Mouse (Mus musculus) G1E (cell line): ENCODE measurements at regions not wholly inside any gene's neighbourhood (a gene's known extent, or its start where the extent isn't known, plus 50 kb on each side); places are given as distances from the start of the nearest gene placed in this dataset.

Experiments
- ATAC-seq: 2 replicates; pipeline ENCODE4 v1.8.0; 2016; ENCODE audit warnings: mild to moderate bottlenecking; ENCODE audit not compliant: insufficient number of reproducible peaks, poor library complexity, low FRiP score, severe bottlenecking; ENCODE audit errors: extremely low read depth
- DNase-seq: peaks from one replicate; pipeline ENCODE4 v3.0.0; 2012; ENCODE audit warnings: low spot score
- H3K27me3 ChIP-seq: 2 replicates; pipeline ENCODE4 v1.6.1; 2012; ENCODE audit warnings: mild to moderate bottlenecking, low read length, inconsistent platforms; ENCODE audit not compliant: insufficient read depth
- H3K36me3 ChIP-seq: replicated peaks from 2 replicates; pipeline ENCODE3; 2012; ENCODE audit warnings: mild to moderate bottlenecking, inconsistent platforms
- H3K4me1 ChIP-seq: 2 replicates; pipeline ENCODE4 v1.6.1; 2012; ENCODE audit warnings: low read depth, low read length, inconsistent platforms, mixed read lengths; ENCODE audit not compliant: insufficient read depth
- H3K4me3 ChIP-seq: 2 replicates; pipeline ENCODE4 v1.5.1; 2012; ENCODE audit warnings: low read depth, mild to moderate bottlenecking, inconsistent platforms, low read length, moderate library complexity, mixed read lengths
- H3K9me3 ChIP-seq: replicated peaks from 2 replicates; pipeline ENCODE4 v1.6.1; 2012; ENCODE audit warnings: inconsistent platforms
- CTCF ChIP-seq: IDR thresholded peaks from 2 replicates; pipeline ENCODE4 v1.5.1; 2012; ENCODE audit warnings: low read depth, low read length, inconsistent platforms, mixed read lengths
- GATA1 ChIP-seq: IDR thresholded peaks from 2 replicates; pipeline ENCODE4 v1.6.1; 2012; ENCODE audit warnings: borderline replicate concordance, low read length, inconsistent platforms, mixed read lengths
- GATA2 ChIP-seq: IDR thresholded peaks from 2 replicates; pipeline ENCODE4 v1.6.1; 2012; ENCODE audit warnings: low read depth, low read length, inconsistent platforms, borderline replicate concordance
- POLR2AphosphoS5 ChIP-seq: IDR thresholded peaks from 2 replicates; pipeline ENCODE4 v1.6.1; 2012; ENCODE audit warnings: low read depth, low read length, inconsistent platforms; ENCODE audit not compliant: insufficient replicate concordance
- TAL1 ChIP-seq: conservative IDR thresholded peaks from 2 replicates; pipeline ENCODE4 v1.6.1; 2012; ENCODE audit warnings: low read depth, low read length, inconsistent platforms, mixed read lengths

GRCm38 (mm10) chr19:21166465-21166860 lies 105.6 kb upstream of the Zfand5 start:
- ATAC-seq: no peak
- no peaks in the 10 kb centered on the region for H3K36me3 ChIP-seq
- no peak for TF ChIP-seq CTCF
- DNase-seq: no peak
- H3K4me3 ChIP-seq: no peak overlapping the region
- no peaks in the 10 kb centered on the region for H3K27me3 ChIP-seq
- H3K9me3 ChIP-seq: no peaks in the 10 kb centered on the region
- H3K4me1 ChIP-seq: no peaks in the 10 kb centered on the region

- TF ChIP-seq CTCF: no peak
- H3K36me3 ChIP-seq: no peaks in the 10 kb centered on the region
- no peaks in the 10 kb centered on the region for H3K9me3 ChIP-seq
- no peak for ATAC-seq
- no peaks in the 10 kb centered on the region for H3K4me1 ChIP-seq
- no peak overlapping the region for H3K4me3 ChIP-seq
- no peaks in the 10 kb centered on the region for H3K27me3 ChIP-seq
- DNase-seq: no peak
These were observed 106.2 kb upstream of the Zfand5 start for GRCm38 (mm10) chr19:21165763-21166464.

- H3K36me3 ChIP-seq: no peaks in the 10 kb centered on the region
- no peaks in the 10 kb centered on the region for H3K4me1 ChIP-seq
- DNase-seq: no peak
- TF ChIP-seq GATA2 (no peak), GATA1 (no peak), TAL1 (no peak), POLR2AphosphoS5 (no peak), CTCF (no peak)
- H3K4me3 ChIP-seq: no peak overlapping the region
- no peak for ATAC-seq
- H3K27me3 ChIP-seq: no peaks in the 10 kb centered on the region; the same call in 1 of the 2 replicates
- H3K9me3 ChIP-seq: no peaks in the 10 kb centered on the region
These were observed 108.1 kb upstream of the Zfand5 start for GRCm38 (mm10) chr19:21163978-21164377.

GRCm38 (mm10) chr19:21160946-21161345 lies 111.1 kb upstream of the Zfand5 start:
- Histone ChIP-seq H3K4me3 (no peak overlapping the region), H3K36me3 (no peaks in the 10 kb centered on the region), H3K4me1 (no peaks in the 10 kb centered on the region), H3K9me3 (no peaks in the 10 kb centered on the region), H3K27me3 (no peaks in the 10 kb centered on the region; the same call in 1 of the 2 replicates)
- TF ChIP-seq TAL1: no peak
- no peak for TF ChIP-seq CTCF
- TF ChIP-seq GATA1: no peak
- TF ChIP-seq GATA2: no peak
- TF ChIP-seq POLR2AphosphoS5: no peak
- ATAC-seq: no peak
- no peak for DNase-seq

- Histone ChIP-seq H3K27me3 (no peaks in the 10 kb centered on the region; the same call in 1 of the 2 replicates), H3K4me3 (no peak overlapping the region)
- TF ChIP-seq GATA2: no peak
- no peak for TF ChIP-seq POLR2AphosphoS5
These were observed 112.6 kb upstream of the Zfand5 start for GRCm38 (mm10) chr19:21159189-21160137.

GRCm38 (mm10) chr19:21154162-21154561 lies 117.9 kb upstream of the Zfand5 start:
- Histone ChIP-seq H3K4me1 (no peaks in the 10 kb centered on the region), H3K27me3 (no peaks in the 10 kb centered on the region), H3K4me3 (no peak overlapping the region), H3K36me3 (no peaks in the 10 kb centered on the region), H3K9me3 (no peaks in the 10 kb centered on the region)
- no peak for TF ChIP-seq CTCF
- no peak for TF ChIP-seq GATA1
- TF ChIP-seq POLR2AphosphoS5: no peak
- no peak for TF ChIP-seq TAL1
- TF ChIP-seq GATA2: no peak
- ATAC-seq: no peak
- DNase-seq: no peak

More at GRCm38 (mm10) chr19:21159189-21160137, 112.6 kb upstream of the Zfand5 start:
- DNase-seq (no peak), ATAC-seq (no peak)
- Histone ChIP-seq H3K36me3 (no peaks in the 10 kb centered on the region), H3K9me3 (no peaks in the 10 kb centered on the region), H3K4me1 (no peaks in the 10 kb centered on the region)
